10 mouse cellular contexts compared by ENCODE assay signal in genomic region chr7:137316181-137316925, GRCm38 (mm10). TPM values are rescaled to one million over a fixed set of nuclear protein-coding genes. Genes with fewer than 3 reads are reported as not detected.
A peak's percentile ranks its signal among the peaks of the same experiment; 100 is the strongest.
DNase-seq lines count a peak whose midpoint lies in the region; ATAC-seq lines count a peak whose summit lies in the region.
"Had no signal": no experiment of that assay in that cellular context is flagged by ENCODE, and none has a peak within 500 bp of the region (broad histone marks: within the 10 kb centered on the region; RNA-seq: fewer than 3 reads in every experiment).

No protein-coding gene starts in this region.

- peaks cover 10% of the 10 kb centered on the region for H3K4me1 ChIP-seq in embryonic facial prominence, embryonic 14.5 days (ENCODE audit: control insufficient read depth, insufficient read depth, low read length)
- peaks cover 65% of the 10 kb centered on the region for H3K4me1 ChIP-seq in hindbrain, embryonic 15.5 days (replicated peaks)

- DNase-seq in embryo, embryonic 10 days (ENCODE audit: low spot score): peak; percentile 41
- no peak for DNase-seq in embryo, embryonic 9.5 days (ENCODE audit: extremely low spot score)
- no peak for DNase-seq in embryonic facial prominence, embryonic 14.5 days (ENCODE audit: low spot score)
- DNase-seq in neural tube, embryonic 10.5 days (ENCODE audit: extremely low spot score, low spot score): peak; percentile 42
- DNase-seq in spleen, postnatal 14 days (ENCODE audit: low spot score in 2 of 2): no peak
- DNase-seq in adrenal gland, postnatal 36 days: no peak
- DNase-seq in thymus, postnatal 36 days: no peak
- DNase-seq: kidney, adult 8-10 months had no signal

- peak overlapping the region; percentile 77 for H3K4me3 ChIP-seq in embryonic facial prominence, embryonic 14.5 days (ENCODE audit: low read depth, low read length)
- peak overlapping the region; percentile 57 for H3K4me3 ChIP-seq in hindbrain, embryonic 15.5 days

- peak overlapping the region; percentile 66 for H3K9ac ChIP-seq in embryonic facial prominence, embryonic 14.5 days (ENCODE audit: low read depth, low read length)
- peak overlapping the region; percentile 41 for H3K9ac ChIP-seq in hindbrain, embryonic 15.5 days

- H3K36me3 ChIP-seq in embryonic facial prominence, embryonic 14.5 days (ENCODE audit: control insufficient read depth, insufficient read depth, low read length): no peaks in the 10 kb centered on the region
- H3K36me3 ChIP-seq in hindbrain, embryonic 15.5 days: no peaks in the 10 kb centered on the region

- no peaks in the 10 kb centered on the region for H3K9me3 ChIP-seq in embryonic facial prominence, embryonic 14.5 days (ENCODE audit: control insufficient read depth, low read length)
- H3K9me3 ChIP-seq in hindbrain, embryonic 15.5 days: no peaks in the 10 kb centered on the region

- H3K27ac ChIP-seq in embryonic facial prominence, embryonic 14.5 days (replicated peaks; ENCODE audit: low read depth, low read length): peak overlapping the region; percentile 59
- peak overlapping the region; percentile 95 for H3K27ac ChIP-seq in hindbrain, embryonic 15.5 days (replicated peaks)

- H3K4me2 ChIP-seq in embryonic facial prominence, embryonic 14.5 days (ENCODE audit: low read depth, low read length): peak overlapping the region; percentile 84
- H3K4me2 ChIP-seq in hindbrain, embryonic 15.5 days: peak overlapping the region; percentile 78

- no peak for ATAC-seq in embryonic facial prominence, embryonic 14.5 days (ENCODE audit: low read depth)
- no peak for ATAC-seq in hindbrain, embryonic 15.5 days (ENCODE audit: low FRiP score, low read depth)
- ATAC-seq: Patski had no signal

- H3K27me3 ChIP-seq in embryonic facial prominence, embryonic 14.5 days (replicated peaks; ENCODE audit: control insufficient read depth, insufficient read depth, low read length): peaks cover 76% of the 10 kb centered on the region
- peaks cover 14% of the 10 kb centered on the region for H3K27me3 ChIP-seq in hindbrain, embryonic 15.5 days

- WGBS in embryonic facial prominence, embryonic 14.5 days: 6% methylated on average over 20 of the region's 20 CpGs
- 3% methylated on average over 20 of the region's 20 CpGs for WGBS in hindbrain, embryonic 15.5 days

RNA-seq across cellular contexts. Expression of gene Ebf3, which starts 2.1 kb away (rescaled TPM):
- polyA plus RNA-seq in embryonic facial prominence, embryonic 14.5 days (2014; fragmentation: Nextera tagmentation; extraction: Ambion mirVana): 7.4 and 9.1 TPM in 2 replicates
- 18.0 and 18.5 TPM in 2 replicates for polyA plus RNA-seq in hindbrain, embryonic 15.5 days (2015; fragmentation: Nextera tagmentation; extraction: Ambion mirVana)
- 1 to 10 TPM; 4.2 to 4.8 TPM for total RNA-seq in adrenal gland, postnatal 36 days (2021)

Comparison
In these comparisons a context has a peak if more than half of its experiments do, and no peak if none do; other contexts are left out.
1. DNase-seq: peak in embryo, embryonic 10 days (single experiment) and neural tube, embryonic 10.5 days (single experiment); none in embryo, embryonic 9.5 days (single experiment), embryonic facial prominence, embryonic 14.5 days (single experiment), spleen, postnatal 14 days (0 of 2), adrenal gland, postnatal 36 days (0 of 2) and thymus, postnatal 36 days (0 of 2).